Mouse (Mus musculus): ENCODE results near the gene Man1b1. TPM values are rescaled to one million over a fixed set of nuclear protein-coding genes. Genes with fewer than 3 reads are reported as not detected.

The Man1b1 gene
- total RNA-seq, 1 experiment from 2014 or later, result 70.9 TPM

- ATAC-seq (replicated peaks in 1 of 2; ENCODE audit: insufficient read depth in 1 of 2, low FRiP score in 2 of 2, low TSS enrichment in 1 of 2, low read depth in 1 of 2, poor library complexity in 2 of 2, severe bottlenecking in 2 of 2), result no peak
Measured at GRCm38 (mm10) chr2:25394281-25395221, 62.4 kb downstream of the Man1b1 start.

- ATAC-seq (replicated peaks in 1 of 2; ENCODE audit: insufficient read depth in 1 of 2, low FRiP score in 2 of 2, low TSS enrichment in 1 of 2, low read depth in 1 of 2, poor library complexity in 2 of 2, severe bottlenecking in 2 of 2), result peak in 1 of 2 experiments; percentile 27; a peak in 1 of 4 replicates
Measured at GRCm38 (mm10) chr2:25395721-25396596, 63.8 kb downstream of the Man1b1 start, which contains the start of gene Entpd2. Gene Entpd2 (plus strand): TSS chr2:25395874.

GRCm38 (mm10) chr2:25396597-25396983 is 64.5 kb downstream of the Man1b1 start:
- no peak for ATAC-seq (replicated peaks in 1 of 2; ENCODE audit: insufficient read depth in 1 of 2, low FRiP score in 2 of 2, low TSS enrichment in 1 of 2, low read depth in 1 of 2, poor library complexity in 2 of 2, severe bottlenecking in 2 of 2)

- ATAC-seq (replicated peaks in 1 of 2; ENCODE audit: insufficient read depth in 1 of 2, low FRiP score in 2 of 2, low TSS enrichment in 1 of 2, low read depth in 1 of 2, poor library complexity in 2 of 2, severe bottlenecking in 2 of 2), result no peak
Measured at GRCm38 (mm10) chr2:25397010-25397409, 64.9 kb downstream of the Man1b1 start.

- no peak for ATAC-seq (replicated peaks in 1 of 2; ENCODE audit: insufficient read depth in 1 of 2, low FRiP score in 2 of 2, low TSS enrichment in 1 of 2, low read depth in 1 of 2, poor library complexity in 2 of 2, severe bottlenecking in 2 of 2)
Measured at GRCm38 (mm10) chr2:25398065-25398464, 65.9 kb downstream of the Man1b1 start.

- ATAC-seq (replicated peaks in 1 of 2; ENCODE audit: insufficient read depth in 1 of 2, low FRiP score in 2 of 2, low TSS enrichment in 1 of 2, low read depth in 1 of 2, poor library complexity in 2 of 2, severe bottlenecking in 2 of 2), result no peak
Measured at GRCm38 (mm10) chr2:25399051-25399450, 66.9 kb downstream of the Man1b1 start, which contains the start of gene Npdc1. Gene Npdc1 (plus strand): TSS chr2:25399351.

- no peak for ATAC-seq (replicated peaks in 1 of 2; ENCODE audit: insufficient read depth in 1 of 2, low FRiP score in 2 of 2, low TSS enrichment in 1 of 2, low read depth in 1 of 2, poor library complexity in 2 of 2, severe bottlenecking in 2 of 2)
Measured at GRCm38 (mm10) chr2:25400291-25400690, 68.2 kb downstream of the Man1b1 start.

- peak in 1 of 2 experiments; percentile 41; a peak in 1 of 4 replicates for ATAC-seq (replicated peaks in 1 of 2; ENCODE audit: insufficient read depth in 1 of 2, low FRiP score in 2 of 2, low TSS enrichment in 1 of 2, low read depth in 1 of 2, poor library complexity in 2 of 2, severe bottlenecking in 2 of 2)
Measured at GRCm38 (mm10) chr2:25400764-25401163, 68.6 kb downstream of the Man1b1 start.

Other genes starting within 250 kb of the Man1b1 start
- 1.0 TPM in 1 of 2 replicates, not detected in the other for gene Noxa1, start 237.2 kb upstream of the Man1b1 start, total RNA-seq (2017)
- 2.6 and 4.4 TPM in 2 replicates for gene Nrarp, start 151.6 kb upstream of the Man1b1 start, total RNA-seq (2017)
- 30.0 and 33.3 TPM in 2 replicates for gene Tor4a, start 135.5 kb upstream of the Man1b1 start, total RNA-seq (2017)
- gene Nelfb, start 120.8 kb upstream of the Man1b1 start, total RNA-seq (2017), result 40.1 and 53.5 TPM in 2 replicates
- gene Stpg3, start 117.7 kb upstream of the Man1b1 start, total RNA-seq (2017), result not detected in 2 replicates
- not detected in 2 replicates for gene Fam166a, start 113.6 kb upstream of the Man1b1 start, total RNA-seq (2017)
- gene Tubb4b, start 107.6 kb upstream of the Man1b1 start, total RNA-seq (2017), result 426 and 473 TPM in 2 replicates
- 0.81 TPM in 1 of 2 replicates, not detected in the other for gene Slc34a3, start 98.0 kb upstream of the Man1b1 start, total RNA-seq (2017)
- gene Rnf224, start 95.6 kb upstream of the Man1b1 start, total RNA-seq (2017), result not detected in 2 replicates
- 0.50 TPM in 1 of 2 replicates, not detected in the other for gene Rnf208, start 90.1 kb upstream of the Man1b1 start, total RNA-seq (2017)
- gene Cysrt1, start 89.9 kb upstream of the Man1b1 start, total RNA-seq (2017), result not detected in 2 replicates
- gene AL732309.1, start 85.5 kb upstream of the Man1b1 start, total RNA-seq (2017), result 1.4 and 5.1 TPM in 2 replicates
- gene Tmem203, start 76.9 kb upstream of the Man1b1 start, total RNA-seq (2017), result 9.9 and 10.8 TPM in 2 replicates
- 8.2 and 10.6 TPM in 2 replicates for gene Tprn, start 69.7 kb upstream of the Man1b1 start, total RNA-seq (2017)
- 46.4 and 82.9 TPM in 2 replicates for gene Ssna1, start 59.9 kb upstream of the Man1b1 start, total RNA-seq (2017)
- 39.0 and 46.9 TPM in 2 replicates for gene Anapc2, start 59.9 kb upstream of the Man1b1 start, total RNA-seq (2017)
- not detected in 2 replicates for gene Tmem210, start 44.2 kb upstream of the Man1b1 start, total RNA-seq (2017)
- gene Lrrc26, start 42.4 kb upstream of the Man1b1 start, total RNA-seq (2017), result not detected in 2 replicates
- not detected in 2 replicates for gene Grin1, start 13.2 kb upstream of the Man1b1 start, total RNA-seq (2017)
- gene Dpp7, start 24.0 kb downstream of the Man1b1 start, total RNA-seq (2017), result 11.9 and 31.6 TPM in 2 replicates
- gene Uap1l1, start 33.3 kb downstream of the Man1b1 start, total RNA-seq (2017), result 8.2 and 12.6 TPM in 2 replicates
- gene Sapcd2, start 40.0 kb downstream of the Man1b1 start, total RNA-seq (2017), result 3.3 and 12.1 TPM in 2 replicates
- not detected in 2 replicates for gene Entpd2, start 63.5 kb downstream of the Man1b1 start, total RNA-seq (2017)
- 0.74 and 2.3 TPM in 2 replicates for gene Npdc1, start 67.0 kb downstream of the Man1b1 start, total RNA-seq (2017)
- 23.6 and 28.5 TPM in 2 replicates for gene Fut7, start 90.9 kb downstream of the Man1b1 start, total RNA-seq (2017)
- gene Abca2, start 96.4 kb downstream of the Man1b1 start, total RNA-seq (2017), result 52.7 and 57.5 TPM in 2 replicates
- gene Clic3, start 124.5 kb downstream of the Man1b1 start, total RNA-seq (2017), result not detected in 2 replicates
- 27.5 and 28.0 TPM in 2 replicates for gene Paxx, start 128.8 kb downstream of the Man1b1 start, total RNA-seq (2017)
- 3.4 and 3.5 TPM in 2 replicates for gene Ptgds, start 137.7 kb downstream of the Man1b1 start, total RNA-seq (2017)
- not detected in 2 replicates for gene Lcn12, start 161.6 kb downstream of the Man1b1 start, total RNA-seq (2017)
- 20.6 and 25.1 TPM in 2 replicates for gene Fbxw5, start 168.4 kb downstream of the Man1b1 start, total RNA-seq (2017)
- gene C8g, start 169.4 kb downstream of the Man1b1 start, total RNA-seq (2017), result 0.35 and 2.0 TPM in 2 replicates
- gene Traf2, start 214.6 kb downstream of the Man1b1 start, total RNA-seq (2017), result 18.0 and 20.2 TPM in 2 replicates
- gene Edf1, start 225.5 kb downstream of the Man1b1 start, total RNA-seq (2017), result 68.7 and 71.1 TPM in 2 replicates
- gene Mamdc4, start 242.5 kb downstream of the Man1b1 start, total RNA-seq (2017), result 1.1 and 4.8 TPM in 2 replicates
- 27.8 and 63.7 TPM in 2 replicates for gene Phpt1, start 242.9 kb downstream of the Man1b1 start, total RNA-seq (2017)
- 0.40 TPM in 1 of 2 replicates, not detected in the other for gene Ajm1, start 249.4 kb downstream of the Man1b1 start, total RNA-seq (2017)